Mouse (Mus musculus): ENCODE data around the gene Chd4.
"Not testable (repeated sequence)": the region's sequence is repeated elsewhere in the genome, so short reads cannot be mapped to it uniquely, and the experiment has no call there.

The Chd4 gene

DNA sequence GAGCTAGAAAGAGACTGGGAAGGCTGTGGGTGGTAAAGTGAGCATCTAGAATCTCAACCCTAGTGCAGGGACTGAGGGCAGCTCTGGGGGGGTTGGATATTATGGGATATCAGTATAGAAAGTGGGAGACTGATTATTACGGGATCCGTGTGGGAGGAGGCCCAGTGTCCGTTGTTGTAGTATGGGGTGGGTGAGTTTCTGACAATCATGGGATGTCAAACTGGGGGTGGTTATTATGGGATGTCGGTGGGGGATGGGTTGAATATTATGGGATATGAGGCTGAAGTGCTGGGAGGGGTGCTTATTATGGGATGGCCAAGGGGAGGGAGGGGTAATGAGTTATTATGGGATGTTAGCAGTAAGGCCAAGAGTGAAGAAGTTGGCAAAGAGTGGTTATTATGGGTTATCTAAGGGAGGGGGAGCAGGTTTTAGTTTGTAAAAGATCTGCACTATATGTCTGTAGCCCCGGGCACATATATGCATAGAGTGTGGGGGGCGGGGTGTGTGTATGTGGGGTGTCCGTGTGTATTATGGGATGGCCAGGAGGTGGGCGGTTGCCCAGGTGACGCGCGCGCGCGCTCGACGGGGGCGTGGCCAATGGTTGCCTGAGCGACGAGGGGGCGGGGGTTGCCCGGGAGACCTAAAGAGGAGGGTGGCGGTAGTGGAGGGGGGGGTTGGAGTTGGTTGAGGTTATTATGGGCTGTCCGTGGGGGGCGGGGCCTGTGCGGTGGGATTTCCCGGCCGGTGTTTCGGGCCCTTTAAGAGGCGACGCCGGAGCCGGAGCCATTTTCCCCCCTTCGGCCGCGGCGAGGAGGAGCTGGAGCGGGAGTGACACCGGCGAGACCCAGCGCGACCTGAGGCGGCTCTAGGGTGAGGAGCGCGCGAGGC lies at the start of gene Chd4:
TSS of gene Chd4 (plus strand) at position 591 of the 888 bp plus-strand sequence.
- peak; percentile 95 to 98 for DNase-seq (ENCODE audit: low spot score in 2 of 2)

- peak; percentile 76 to 90 for DNase-seq (ENCODE audit: low spot score in 2 of 2)
Observed at GRCm38 (mm10) chr6:125046691-125047090, 49.1 kb upstream of the Chd4 start.

GRCm38 (mm10) chr6:125049678-125050077 lies 46.1 kb upstream of the Chd4 start, which contains the start of gene Acrbp:
TSS of gene Acrbp (plus strand) at chr6:125049689.
- no peak for DNase-seq (ENCODE audit: low spot score in 2 of 2)

DNA sequence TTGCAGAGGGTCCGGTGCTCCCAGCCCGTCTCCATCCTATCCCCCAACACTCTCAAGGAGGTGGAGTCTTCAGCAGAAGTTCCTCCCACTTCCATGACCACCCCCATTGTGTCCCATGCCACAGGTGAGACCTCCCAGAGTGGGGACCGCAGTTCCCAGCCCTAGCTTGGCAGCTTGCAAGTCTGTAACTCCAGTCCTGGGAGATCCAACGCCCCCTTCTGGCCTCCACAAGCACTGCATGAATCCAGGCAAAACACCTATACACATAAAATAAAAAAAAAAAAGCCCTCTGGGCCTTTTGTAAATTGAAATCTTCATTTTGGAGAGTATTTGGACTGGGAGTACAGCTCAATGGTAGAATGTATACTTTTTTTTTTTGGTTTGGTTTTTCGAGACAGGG lies 44.5 kb upstream of the Chd4 start:
- no peak for DNase-seq (ENCODE audit: low spot score in 2 of 2)

GRCm38 (mm10) chr6:125061493-125061892 lies 34.3 kb upstream of the Chd4 start:
- DNase-seq (ENCODE audit: low spot score in 2 of 2): no peak

- no peak for DNase-seq (ENCODE audit: low spot score in 2 of 2)
Observed at GRCm38 (mm10) chr6:125062511-125062910, 33.3 kb upstream of the Chd4 start.

DNA sequence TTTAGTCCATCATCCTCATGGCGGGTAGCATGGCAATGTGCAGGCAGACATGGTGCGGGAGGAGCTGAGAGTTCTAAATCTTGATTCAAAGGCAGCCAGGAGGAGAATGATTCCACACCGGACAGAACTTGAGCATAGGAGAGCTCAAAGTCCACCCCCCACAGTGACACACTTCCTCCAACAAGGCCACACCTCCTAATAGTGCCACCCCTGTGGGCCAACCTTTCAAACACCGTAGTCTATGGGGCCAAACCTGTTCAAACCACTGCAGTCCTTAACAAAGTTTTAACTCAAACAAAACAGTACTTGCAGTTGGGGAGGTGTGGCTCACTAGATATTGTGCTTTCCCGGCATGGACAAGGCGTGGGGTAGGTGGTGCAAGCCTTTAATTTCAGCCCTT lies 31.9 kb upstream of the Chd4 start:
- no peak for DNase-seq (ENCODE audit: low spot score in 2 of 2)

DNA sequence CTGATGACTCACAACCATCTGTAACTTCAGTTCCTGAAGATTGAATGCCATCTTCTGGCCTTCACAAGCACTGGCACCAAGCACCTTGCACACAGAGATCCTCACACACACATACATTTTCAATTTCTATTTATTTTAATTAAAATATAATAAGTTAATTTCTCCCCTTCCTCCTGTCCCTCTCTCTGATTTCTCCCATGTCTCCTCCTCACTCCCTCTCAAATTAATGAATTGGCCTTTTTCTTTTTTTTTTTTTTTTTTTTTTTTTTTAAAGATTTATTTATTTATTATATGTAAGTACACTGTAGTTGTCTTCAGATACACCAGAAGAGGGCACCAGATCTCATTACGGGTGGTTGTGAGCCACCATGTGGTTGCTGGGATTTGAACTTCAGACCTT lies 30.6 kb upstream of the Chd4 start:
- DNase-seq (ENCODE audit: low spot score in 2 of 2): not testable (repeated sequence)

GRCm38 (mm10) chr6:125067571-125067995 lies 28.2 kb upstream of the Chd4 start, which contains the start of gene Lpar5:
TSS of gene Lpar5 (plus strand) at chr6:125067920.
- DNase-seq (ENCODE audit: low spot score in 2 of 2): no peak

DNA sequence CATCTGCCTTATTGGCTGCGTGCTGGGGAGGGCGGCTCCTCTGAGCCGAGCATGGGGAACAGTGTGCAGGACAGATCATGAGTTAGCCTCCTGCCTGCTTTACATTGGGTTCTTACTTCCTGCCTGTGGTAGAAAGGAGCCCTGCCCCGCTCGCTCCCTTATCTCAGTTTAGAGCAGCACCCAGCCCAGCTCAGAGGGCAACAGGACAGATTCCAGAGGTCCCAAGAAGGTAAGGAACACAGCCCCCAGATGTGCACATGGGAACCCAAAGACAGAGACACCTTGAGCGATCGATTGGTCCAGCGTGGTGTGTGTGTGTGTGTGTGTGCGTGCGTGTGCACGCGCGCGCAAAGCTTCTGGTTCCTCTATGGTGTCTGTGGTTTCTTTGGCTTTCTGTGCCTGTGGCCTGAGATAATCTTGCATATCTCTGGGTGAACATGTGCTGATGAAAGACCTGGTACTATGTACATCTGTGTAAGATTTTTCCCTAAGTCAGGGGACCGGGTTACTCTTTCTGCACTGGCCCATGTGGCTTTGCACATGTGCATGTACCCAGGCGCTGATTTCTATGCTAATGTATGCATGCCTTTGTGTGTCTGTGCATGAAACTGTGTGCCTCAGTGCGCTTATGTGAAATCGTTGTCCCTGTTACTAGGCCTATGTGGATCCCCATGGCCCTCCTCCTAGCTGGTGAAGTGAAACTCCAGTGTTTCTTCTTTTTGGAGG lies 24.4 kb upstream of the Chd4 start:
- DNase-seq (ENCODE audit: low spot score in 2 of 2): peak; percentile 71 to 82

GRCm38 (mm10) chr6:125071896-125072279 lies 23.9 kb upstream of the Chd4 start:
- DNase-seq (ENCODE audit: low spot score in 2 of 2): peak in 1 of 2 experiments; percentile 62

DNA sequence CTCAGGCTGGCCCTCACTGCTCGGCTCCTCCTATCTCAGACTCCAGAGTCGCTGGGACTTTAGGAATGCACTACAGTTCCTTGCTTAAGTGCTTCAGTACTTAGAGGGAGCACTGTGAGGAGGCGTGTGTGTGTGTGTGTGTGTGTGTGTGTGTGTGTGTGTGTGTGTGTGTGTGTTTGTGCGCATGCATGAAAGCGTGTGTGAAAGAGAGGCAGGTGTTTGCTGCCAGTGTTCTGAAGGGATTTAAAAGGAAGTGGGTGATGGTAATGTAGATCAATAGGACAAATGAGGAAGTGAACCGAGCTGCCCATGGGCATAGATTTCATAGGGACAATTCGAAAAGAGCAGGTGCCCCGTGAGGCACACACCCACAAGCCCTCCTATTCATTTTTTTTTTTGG lies 22.0 kb upstream of the Chd4 start:
- DNase-seq (ENCODE audit: low spot score in 2 of 2): no peak

DNA sequence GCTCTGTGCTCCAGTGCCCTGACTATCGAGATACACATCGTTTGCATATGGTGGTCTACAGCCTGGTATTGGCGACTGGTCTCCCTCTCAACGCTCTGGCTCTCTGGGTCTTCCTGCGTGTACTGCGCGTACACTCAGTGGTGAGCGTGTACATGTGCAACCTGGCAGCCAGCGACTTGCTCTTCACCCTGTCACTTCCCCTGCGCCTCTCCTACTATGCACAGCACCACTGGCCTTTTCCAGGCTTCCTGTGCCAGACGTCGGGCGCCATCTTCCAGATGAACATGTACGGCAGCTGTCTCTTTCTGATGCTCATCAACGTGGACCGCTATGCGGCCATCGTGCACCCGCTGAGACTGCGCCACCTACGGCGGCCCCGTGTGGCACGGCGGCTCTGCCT lies 14.4 kb upstream of the Chd4 start:
- DNase-seq (ENCODE audit: low spot score in 2 of 2): peak in 1 of 2 experiments; percentile 57

GRCm38 (mm10) chr6:125081797-125082560 lies 13.8 kb upstream of the Chd4 start:
- DNase-seq (ENCODE audit: low spot score in 2 of 2): peak; percentile 72 to 86

DNA sequence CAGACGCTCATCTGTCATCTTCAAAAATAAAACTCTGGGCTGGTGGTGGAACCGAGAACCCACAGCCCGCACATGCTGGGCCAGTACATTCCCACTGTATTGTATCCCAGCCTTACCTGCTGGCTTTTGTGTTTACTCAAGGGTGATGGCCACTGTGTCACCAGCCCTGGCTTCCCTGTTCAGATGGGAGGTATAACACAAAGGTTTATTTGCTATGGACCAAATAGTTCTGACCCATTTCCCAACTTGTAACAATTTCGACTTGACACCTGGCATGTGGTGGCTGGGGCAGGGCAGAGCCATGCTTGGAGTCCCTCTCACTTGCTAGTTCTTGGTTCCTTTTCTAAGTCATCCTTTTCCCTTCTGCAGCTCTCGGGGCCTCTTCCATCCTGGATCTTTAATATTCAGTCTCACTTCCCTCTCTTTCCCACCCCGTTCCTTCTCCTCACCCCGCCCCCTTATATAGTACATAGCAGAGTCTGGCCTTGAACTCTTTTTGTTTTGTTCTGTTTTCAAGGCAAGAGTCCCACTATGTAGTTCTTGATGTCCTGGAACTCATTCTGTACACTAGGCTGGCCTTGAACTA lies 12.9 kb upstream of the Chd4 start:
- DNase-seq (ENCODE audit: low spot score in 2 of 2): no peak

GRCm38 (mm10) chr6:125084424-125084823 lies 11.4 kb upstream of the Chd4 start:
- DNase-seq (ENCODE audit: low spot score in 2 of 2): peak; percentile 64 to 78

- DNase-seq (ENCODE audit: low spot score in 2 of 2): no peak
Observed at GRCm38 (mm10) chr6:125087937-125088336, 7.8 kb upstream of the Chd4 start.

- DNase-seq (ENCODE audit: low spot score in 2 of 2): peak; percentile 52 to 78
Observed at GRCm38 (mm10) chr6:125088561-125089321, 7.0 kb upstream of the Chd4 start.

DNA sequence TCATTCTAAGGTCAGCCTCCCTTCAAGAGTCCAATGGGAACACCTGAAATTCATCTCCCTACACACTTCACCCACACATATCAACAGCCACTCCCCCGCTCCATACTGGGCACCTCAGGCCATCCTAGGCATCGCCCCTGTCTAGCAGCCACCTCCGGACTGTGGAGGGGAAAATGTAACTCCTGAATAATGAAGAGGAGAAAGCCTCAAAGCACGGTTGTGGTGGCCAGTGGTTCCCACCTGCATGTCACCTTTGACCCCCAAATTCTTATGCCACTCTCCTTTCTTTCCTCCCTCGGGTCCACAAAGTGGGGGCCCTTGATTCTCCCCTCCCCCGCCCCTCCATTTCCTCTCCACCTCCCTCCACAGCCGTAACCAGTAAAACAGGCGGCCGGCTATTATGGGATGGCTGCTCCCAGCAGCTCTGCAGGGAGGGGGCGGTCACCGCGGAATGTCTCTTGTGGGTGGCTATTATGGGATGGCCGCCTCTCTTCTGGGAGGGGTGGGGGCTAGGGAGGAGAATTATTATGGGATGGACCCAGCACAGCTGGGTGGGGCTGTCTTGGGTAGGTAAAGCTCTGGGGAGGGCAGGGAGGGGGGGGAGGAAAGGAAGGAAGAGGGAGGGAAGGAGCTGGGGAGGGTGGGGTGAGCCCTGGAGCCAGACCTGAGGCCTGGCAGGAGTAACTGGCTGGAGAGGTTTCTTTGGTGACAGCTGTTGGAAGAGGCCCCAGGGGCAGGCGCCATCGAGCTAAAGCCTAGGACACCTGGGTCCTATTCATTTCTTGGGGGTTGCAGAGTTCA lies 6.1 kb upstream of the Chd4 start:
- DNase-seq (ENCODE audit: low spot score in 2 of 2): peak; percentile 68 to 81

All from spleen, postnatal 4 days (tissue).